Mouse (Mus musculus) liver, embryonic 14.5 days (tissue): ENCODE measurements around the gene Cbx6.

Source experiments
- CTCF ChIP-seq: IDR thresholded peaks from 2 replicates; pipeline ENCODE4 v1.5.1; 2016; ENCODE audit warnings: antibody characterized with exemption, low read depth, control low read depth
- EP300 ChIP-seq: IDR thresholded peaks from 2 replicates; pipeline ENCODE4 v1.6.1; 2016; ENCODE audit warnings: antibody characterized with exemption, low read depth

- TF ChIP-seq CTCF (no peak), EP300 (no peak)
Observed at GRCm38 (mm10) chr15:79842985-79843384, 8.5 kb upstream of the Cbx6 start.
